26 mouse cellular contexts compared by ENCODE assay signal in genomic region chr11:95769208-95769607, GRCm38 (mm10). TPM values are rescaled to one million over a fixed set of nuclear protein-coding genes. Genes with fewer than 3 reads are reported as not detected.
"Had no signal": no experiment of that assay in that cellular context is flagged by ENCODE, and none has a peak within 500 bp of the region (broad histone marks: within the 10 kb centered on the region; RNA-seq: fewer than 3 reads in every experiment).

No protein-coding gene starts in this region.

- ATAC-seq: hindbrain, postnatal 0 days; intestine, embryonic 16.5 days had no signal

- DNase-seq: gastrocnemius, postnatal 14 days; gastrocnemius, postnatal 36 days; heart, adult 11 months; heart, adult 2 months; heart, postnatal 14 days; heart, postnatal 36 days; kidney, adult 11 months; kidney, adult 2 months; kidney, adult 9 months; kidney, postnatal 14 days; kidney, postnatal 36 days; layer of hippocampus, adult 9-11 months; layer of hippocampus, postnatal 36 days; left cerebral cortex, postnatal 4 days had no signal

- H3K27ac ChIP-seq: heart, adult 2 months; heart, embryonic 13.5 days; heart, embryonic 15.5 days; hindbrain, embryonic 13.5 days; hindbrain, embryonic 15.5 days; hindbrain, postnatal 0 days; kidney, embryonic 15.5 days; limb, embryonic 13.5 days; limb, embryonic 15.5 days had no signal

- H3K9me3 ChIP-seq: heart, embryonic 13.5 days; heart, embryonic 15.5 days; hindbrain, embryonic 13.5 days; hindbrain, embryonic 15.5 days; kidney, embryonic 15.5 days; limb, embryonic 13.5 days; limb, embryonic 15.5 days had no signal

- H3K4me3 ChIP-seq: heart, adult 2 months; heart, embryonic 13.5 days; heart, embryonic 15.5 days; hindbrain, embryonic 13.5 days; hindbrain, embryonic 15.5 days; kidney, embryonic 15.5 days; limb, embryonic 13.5 days; limb, embryonic 15.5 days had no signal

- H3K4me2 ChIP-seq: heart, embryonic 11.5 days; heart, embryonic 13.5 days; heart, embryonic 15.5 days; hindbrain, embryonic 13.5 days; hindbrain, embryonic 15.5 days; kidney, embryonic 15.5 days; limb, embryonic 13.5 days; limb, embryonic 15.5 days; liver, embryonic 11.5 days had no signal

- H3K9ac ChIP-seq: heart, embryonic 13.5 days; heart, embryonic 15.5 days; hindbrain, embryonic 13.5 days; hindbrain, embryonic 15.5 days; kidney, embryonic 15.5 days; limb, embryonic 13.5 days; limb, embryonic 15.5 days had no signal

- H3K27me3 ChIP-seq: heart, embryonic 13.5 days; heart, embryonic 15.5 days; hindbrain, embryonic 13.5 days; hindbrain, embryonic 15.5 days; kidney, embryonic 15.5 days; limb, embryonic 13.5 days; limb, embryonic 15.5 days had no signal

- H3K4me1 ChIP-seq: hindbrain, embryonic 15.5 days; limb, embryonic 15.5 days had no signal

RNA-seq across cellular contexts. Expression of gene Phospho1, which starts 55.1 kb away (rescaled TPM):
- polyA plus RNA-seq: hindbrain, embryonic 11.5 days; hindbrain, embryonic 13.5 days; kidney, embryonic 15.5 days had no signal
